Mouse (Mus musculus): ENCODE measurements around the gene Gm10840. TPM values are rescaled to one million over a fixed set of nuclear protein-coding genes. Genes with fewer than 3 reads are reported as not detected.
A peak's percentile ranks its signal among the peaks of the same experiment; 100 is the strongest.

Gm10840 gene
- polyA plus RNA-seq, 1 experiment: not detected

DNA sequence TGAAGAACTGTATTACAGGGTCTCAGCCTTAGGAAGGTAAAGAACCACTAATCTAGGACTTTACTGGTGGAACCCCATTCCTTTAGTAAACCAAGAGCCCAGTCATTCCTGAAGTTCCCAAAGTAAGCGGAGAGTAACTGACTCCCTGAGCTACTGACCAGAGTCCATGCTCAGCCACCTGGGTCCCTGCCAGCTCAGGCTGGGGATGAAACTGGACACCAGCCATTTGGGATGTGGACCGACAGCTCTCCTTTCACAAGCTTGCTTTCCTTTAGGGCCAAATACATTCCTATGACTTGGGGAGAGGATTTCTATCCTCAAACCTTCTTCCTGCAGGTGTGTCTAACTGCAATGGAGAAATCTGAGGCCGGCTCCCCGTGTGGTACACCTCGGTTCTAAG is 13.7 kb downstream of the Gm10840 start:
- Histone ChIP-seq H3K9me3 (no peaks in the 10 kb centered on the region), H3K4me1 (peaks cover 26% of the 10 kb centered on the region), H3K27me3 (replicated peaks) (no peaks in the 10 kb centered on the region), H3K4me3 (replicated peaks) (no peak overlapping the region), H3K36me3 (replicated peaks; ENCODE audit: low read length) (peaks cover 51% of the 10 kb centered on the region)
- TF ChIP-seq FLI1 (IDR thresholded peaks at IDR 0.05; ENCODE audit: low read length) (no peak), GATA1 (IDR thresholded peaks at IDR 0.05; ENCODE audit: borderline replicate concordance, low read length) (no peak)

- peaks cover 46% of the 10 kb centered on the region for H3K36me3 ChIP-seq (replicated peaks; ENCODE audit: low read length)
- peaks cover 33% of the 10 kb centered on the region for H3K4me1 ChIP-seq
- TF ChIP-seq FLI1 (IDR thresholded peaks at IDR 0.05; ENCODE audit: low read length): no peak
- TF ChIP-seq GATA1 (IDR thresholded peaks at IDR 0.05; ENCODE audit: borderline replicate concordance, low read length): no peak
These were observed 14.4 kb downstream of the Gm10840 start for GRCm38 (mm10) chr11:106175081-106175480.

DNA sequence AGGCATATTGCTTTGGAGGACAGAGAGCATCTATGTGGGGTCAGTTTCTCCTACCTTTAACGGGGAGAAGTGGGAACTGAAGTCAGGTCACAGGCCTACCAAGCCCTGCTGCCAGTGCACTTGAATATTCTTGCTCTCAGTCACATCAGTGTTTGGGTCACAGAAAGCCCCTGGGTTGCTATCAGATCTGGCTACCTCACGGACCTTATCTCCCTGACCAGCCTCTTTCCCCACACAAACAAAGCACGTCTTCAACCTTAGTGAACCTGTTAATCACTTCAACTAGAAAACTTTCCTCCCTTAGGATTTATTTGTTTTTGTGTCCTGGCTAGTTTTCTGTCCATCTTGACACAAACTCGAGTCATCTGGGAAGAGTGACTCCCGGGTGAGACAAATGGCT is 15.7 kb downstream of the Gm10840 start:
- TF ChIP-seq GATA1 (IDR thresholded peaks at IDR 0.05; ENCODE audit: borderline replicate concordance, low read length): no peak
- TF ChIP-seq FLI1 (IDR thresholded peaks at IDR 0.05; ENCODE audit: low read length): no peak
- H3K4me1 ChIP-seq: peaks cover 43% of the 10 kb centered on the region
- H3K36me3 ChIP-seq (replicated peaks; ENCODE audit: low read length): peaks cover 44% of the 10 kb centered on the region
- H3K9me3 ChIP-seq: no peaks in the 10 kb centered on the region
- H3K27me3 ChIP-seq (replicated peaks): no peaks in the 10 kb centered on the region
- no peak overlapping the region for H3K4me3 ChIP-seq (replicated peaks)

More at GRCm38 (mm10) chr11:106175081-106175480, 14.4 kb downstream of the Gm10840 start:
- H3K9me3 ChIP-seq: no peaks in the 10 kb centered on the region
- H3K4me3 ChIP-seq (replicated peaks): no peak overlapping the region
- H3K27me3 ChIP-seq (replicated peaks): no peaks in the 10 kb centered on the region

- peak overlapping the region; percentile 66 for H3K4me3 ChIP-seq (replicated peaks)
- peaks cover 48% of the 10 kb centered on the region for H3K36me3 ChIP-seq (replicated peaks; ENCODE audit: low read length)
- TF ChIP-seq GATA1 (IDR thresholded peaks at IDR 0.05; ENCODE audit: borderline replicate concordance, low read length) (no peak), FLI1 (IDR thresholded peaks at IDR 0.05; ENCODE audit: low read length) (no peak)
- H3K27me3 ChIP-seq (replicated peaks): no peaks in the 10 kb centered on the region
- H3K9me3 ChIP-seq: no peaks in the 10 kb centered on the region
- peaks cover 34% of the 10 kb centered on the region for H3K4me1 ChIP-seq
These were observed 17.6 kb downstream of the Gm10840 start for GRCm38 (mm10) chr11:106178036-106178782.

DNA sequence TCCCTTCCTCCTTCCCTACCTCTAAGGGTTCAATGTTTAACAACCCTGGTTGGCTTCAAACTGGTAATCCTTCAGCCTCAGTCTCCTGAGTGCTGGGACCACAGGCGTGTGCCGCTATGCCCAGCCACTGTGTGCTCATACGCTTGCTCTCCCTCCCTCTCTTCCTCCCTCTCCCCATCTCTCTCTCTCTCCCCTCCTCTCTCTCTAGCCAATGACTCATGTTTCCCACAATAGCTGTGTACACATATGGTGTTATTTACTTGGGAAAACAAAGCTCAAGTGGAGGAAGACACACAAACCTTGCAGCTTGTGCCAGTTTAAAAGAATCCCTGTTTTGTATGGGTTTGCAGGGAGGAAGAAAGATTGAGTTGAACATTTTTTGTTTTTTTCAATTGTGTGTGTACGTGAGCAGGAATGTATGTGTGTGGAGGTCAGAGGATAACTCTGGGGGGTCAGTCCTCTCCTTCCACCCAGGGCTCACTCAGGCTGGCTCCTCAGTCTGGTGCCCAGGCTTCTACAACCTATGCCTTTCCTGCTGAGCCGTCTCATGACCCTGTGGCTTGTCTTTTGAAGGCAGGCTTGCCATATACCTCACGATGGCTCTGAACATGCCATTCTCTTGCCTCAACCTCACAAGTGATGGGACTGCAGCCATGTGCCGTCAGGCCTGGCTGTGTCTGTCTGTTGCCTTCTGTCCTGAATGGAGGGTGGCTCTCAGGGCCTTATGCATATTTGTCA is 19.2 kb downstream of the Gm10840 start:
- Histone ChIP-seq H3K4me3 (replicated peaks) (peak overlapping the region; percentile 68), H3K27me3 (replicated peaks) (no peaks in the 10 kb centered on the region), H3K4me1 (peaks cover 30% of the 10 kb centered on the region), H3K36me3 (replicated peaks; ENCODE audit: low read length) (peaks cover 51% of the 10 kb centered on the region), H3K9me3 (no peaks in the 10 kb centered on the region)
- TF ChIP-seq GATA1 (IDR thresholded peaks at IDR 0.05; ENCODE audit: borderline replicate concordance, low read length) (no peak), FLI1 (IDR thresholded peaks at IDR 0.05; ENCODE audit: low read length) (no peak)

DNA sequence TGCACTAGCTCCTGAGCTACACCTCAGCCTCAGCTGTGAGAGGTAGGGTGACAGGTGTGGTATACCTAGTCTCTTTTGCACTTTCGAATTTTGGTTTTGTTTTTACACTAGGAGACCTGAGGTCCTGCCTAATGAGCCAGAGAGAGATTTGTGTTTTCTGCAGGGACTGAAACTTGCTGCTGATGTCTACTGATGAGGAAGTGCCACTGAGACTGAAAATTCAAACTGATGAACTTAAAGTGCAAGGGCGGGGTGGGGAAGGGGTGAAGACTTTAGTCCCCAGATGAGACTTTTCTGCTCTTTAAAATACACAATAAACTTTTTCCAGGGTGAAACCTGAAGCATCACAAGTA is 19.8 kb downstream of the Gm10840 start:
- H3K9me3 ChIP-seq: no peaks in the 10 kb centered on the region
- H3K27me3 ChIP-seq (replicated peaks): no peaks in the 10 kb centered on the region
- peaks cover 54% of the 10 kb centered on the region for H3K36me3 ChIP-seq (replicated peaks; ENCODE audit: low read length)
- peaks cover 35% of the 10 kb centered on the region for H3K4me1 ChIP-seq
- TF ChIP-seq FLI1 (IDR thresholded peaks at IDR 0.05; ENCODE audit: low read length) (no peak), GATA1 (IDR thresholded peaks at IDR 0.05; ENCODE audit: borderline replicate concordance, low read length) (no peak)
- H3K4me3 ChIP-seq (replicated peaks): no peak overlapping the region

GRCm38 (mm10) chr11:106187326-106187725 is 26.7 kb downstream of the Gm10840 start:
- no peak overlapping the region for H3K4me3 ChIP-seq (replicated peaks)
- H3K4me1 ChIP-seq: peaks cover 38% of the 10 kb centered on the region
- no peaks in the 10 kb centered on the region for H3K27me3 ChIP-seq (replicated peaks)

DNA sequence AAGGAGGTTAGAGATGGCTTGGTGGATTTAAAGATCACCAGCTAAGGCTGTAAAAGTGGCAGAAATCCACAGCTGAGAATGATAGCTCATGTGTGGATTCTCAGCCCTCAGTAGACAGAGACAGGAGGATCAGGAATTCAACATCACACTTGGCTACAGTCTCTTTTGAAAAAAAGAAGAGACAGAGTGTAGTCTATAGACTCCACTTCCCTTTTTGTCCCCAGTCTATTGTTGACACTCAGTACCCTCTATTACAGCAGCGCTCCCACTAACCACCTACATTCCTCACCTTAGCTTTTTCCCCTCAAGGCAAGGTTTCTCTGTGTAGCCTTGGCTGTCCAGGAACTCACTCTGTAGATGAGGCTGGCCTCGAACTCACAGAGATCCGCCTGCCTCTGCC is 31.1 kb downstream of the Gm10840 start:
- TF ChIP-seq GATA1 (IDR thresholded peaks at IDR 0.05; ENCODE audit: borderline replicate concordance, low read length) (no peak), FLI1 (IDR thresholded peaks at IDR 0.05; ENCODE audit: low read length) (no peak)
- H3K4me1 ChIP-seq: peaks cover 70% of the 10 kb centered on the region
- no peaks in the 10 kb centered on the region for H3K9me3 ChIP-seq
- peaks cover 27% of the 10 kb centered on the region for H3K36me3 ChIP-seq (replicated peaks; ENCODE audit: low read length)
- H3K4me3 ChIP-seq (replicated peaks): no peak overlapping the region
- H3K27me3 ChIP-seq (replicated peaks): no peaks in the 10 kb centered on the region

More at GRCm38 (mm10) chr11:106187326-106187725, 26.7 kb downstream of the Gm10840 start:
- Histone ChIP-seq H3K9me3 (no peaks in the 10 kb centered on the region), H3K36me3 (replicated peaks; ENCODE audit: low read length) (peaks cover 55% of the 10 kb centered on the region)
- no peak for TF ChIP-seq FLI1 (IDR thresholded peaks at IDR 0.05; ENCODE audit: low read length)
- TF ChIP-seq GATA1 (IDR thresholded peaks at IDR 0.05; ENCODE audit: borderline replicate concordance, low read length): no peak

- H3K9me3 ChIP-seq: no peaks in the 10 kb centered on the region
- H3K27me3 ChIP-seq (replicated peaks): no peaks in the 10 kb centered on the region
- peak overlapping the region; percentile 94 for H3K4me3 ChIP-seq (replicated peaks)
- TF ChIP-seq GATA1 (IDR thresholded peaks at IDR 0.05; ENCODE audit: borderline replicate concordance, low read length) (no peak), FLI1 (IDR thresholded peaks at IDR 0.05; ENCODE audit: low read length) (no peak)
- peaks cover 29% of the 10 kb centered on the region for H3K36me3 ChIP-seq (replicated peaks; ENCODE audit: low read length)
- H3K4me1 ChIP-seq: peaks cover 71% of the 10 kb centered on the region
These were observed 31.6 kb downstream of the Gm10840 start for GRCm38 (mm10) chr11:106192241-106192640.

Data from megakaryocyte, embryonic 14.5 days (primary cell).